Mouse (Mus musculus): ENCODE data around the gene Gm42517.

Gm42517 gene

GRCm38 (mm10) chr5:108367871-108368332 is at the start of gene Gm42517:
Gm42517 (minus strand) TSS chr5:108367922.
- no peak for DNase-seq

DNA sequence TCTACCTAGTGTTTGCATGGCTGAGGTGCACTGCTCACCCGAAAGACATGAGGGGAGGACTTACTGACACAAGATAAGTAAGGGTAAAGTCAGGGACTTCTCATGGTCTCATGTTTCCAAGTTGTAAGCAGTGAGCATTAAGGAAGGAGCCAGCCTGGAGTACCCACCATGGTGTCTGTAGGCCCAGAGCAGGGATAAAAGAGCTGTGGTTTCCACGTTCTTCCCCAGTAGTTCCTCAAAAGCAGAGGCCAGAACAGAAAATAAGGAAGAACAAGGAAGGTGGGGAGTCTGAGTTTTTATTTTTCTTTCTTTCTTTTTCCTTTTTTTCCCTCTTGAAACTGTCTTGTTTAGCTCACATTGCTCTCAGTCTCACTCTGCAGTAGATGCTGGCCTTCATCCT is 47.0 kb upstream of the Gm42517 start:
- DNase-seq, result no peak

DNA sequence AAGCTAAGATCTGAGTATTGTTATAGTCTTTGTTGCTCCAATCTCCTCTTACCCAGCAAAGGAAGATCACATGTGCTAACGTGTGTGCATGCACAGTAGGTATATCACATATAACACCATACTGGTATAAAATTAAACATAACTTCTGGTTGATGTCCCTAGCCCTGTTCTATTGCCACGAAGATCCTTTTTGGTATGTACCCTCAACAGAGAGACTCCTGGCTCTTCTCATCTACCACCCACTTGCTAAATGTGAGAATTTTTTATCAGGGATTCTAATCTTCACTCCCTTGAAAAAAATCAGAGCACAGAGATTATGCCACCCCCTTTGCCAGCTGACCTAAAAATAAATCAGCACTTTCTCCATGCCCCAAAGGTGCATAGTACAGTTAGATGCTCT is 39.3 kb upstream of the Gm42517 start:
- peak; percentile 23 for DNase-seq

DNA sequence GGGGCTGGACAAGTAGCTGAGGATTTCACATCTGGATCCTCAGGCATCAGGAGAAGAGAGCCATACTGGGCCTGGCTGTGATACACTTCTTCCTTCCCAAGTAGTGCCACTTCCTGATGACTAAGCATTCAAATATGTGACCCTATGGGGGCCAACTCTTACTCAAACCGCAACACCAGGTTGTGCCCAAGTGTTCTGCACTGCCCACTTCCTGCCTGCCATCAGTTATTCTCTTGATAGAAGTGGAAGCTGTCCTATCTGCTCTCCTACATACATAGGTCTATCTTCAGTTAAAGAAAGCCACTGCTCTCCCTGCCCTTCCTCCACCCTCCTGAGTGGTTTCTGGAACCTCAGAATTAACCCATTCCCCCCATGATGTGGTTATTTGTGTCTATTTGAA is 37.7 kb upstream of the Gm42517 start:
- no peak for DNase-seq

GRCm38 (mm10) chr5:108403453-108403852 is 35.7 kb upstream of the Gm42517 start:
- DNase-seq, result no peak

- DNase-seq, result no peak
Measured at GRCm38 (mm10) chr5:108389744-108390143, 22.0 kb upstream of the Gm42517 start.

GRCm38 (mm10) chr5:108388201-108388600 is 20.5 kb upstream of the Gm42517 start, which contains the start of gene Pde6b:
Pde6b (plus strand) TSS chr5:108388391.
- DNase-seq, result no peak

DNA sequence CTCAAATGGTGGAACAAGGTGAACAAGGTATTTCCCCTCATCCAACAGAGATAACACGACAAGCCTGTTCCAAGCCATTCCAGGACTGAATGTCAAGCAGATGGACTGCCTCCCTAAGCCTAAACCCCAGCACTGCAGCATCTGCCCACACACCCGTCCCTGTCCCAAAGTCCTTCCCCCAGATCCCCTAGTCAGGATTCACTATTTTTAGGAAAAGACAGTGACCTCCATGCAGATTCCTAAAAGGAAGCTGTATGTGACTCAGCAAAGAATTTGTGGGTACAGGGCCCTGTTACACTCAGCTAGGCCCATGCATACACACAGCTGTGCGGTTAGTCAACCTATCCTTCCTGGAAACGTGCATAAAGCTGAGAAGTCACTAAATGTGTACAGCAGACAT is 18.7 kb upstream of the Gm42517 start:
- DNase-seq, result peak; percentile 58

GRCm38 (mm10) chr5:108385632-108386031 is 17.9 kb upstream of the Gm42517 start:
- DNase-seq, result peak; percentile 67

GRCm38 (mm10) chr5:108378346-108378745 is 10.6 kb upstream of the Gm42517 start:
- DNase-seq, result no peak

- DNase-seq, result no peak
Measured at GRCm38 (mm10) chr5:108376059-108376458, 8.3 kb upstream of the Gm42517 start.

DNA sequence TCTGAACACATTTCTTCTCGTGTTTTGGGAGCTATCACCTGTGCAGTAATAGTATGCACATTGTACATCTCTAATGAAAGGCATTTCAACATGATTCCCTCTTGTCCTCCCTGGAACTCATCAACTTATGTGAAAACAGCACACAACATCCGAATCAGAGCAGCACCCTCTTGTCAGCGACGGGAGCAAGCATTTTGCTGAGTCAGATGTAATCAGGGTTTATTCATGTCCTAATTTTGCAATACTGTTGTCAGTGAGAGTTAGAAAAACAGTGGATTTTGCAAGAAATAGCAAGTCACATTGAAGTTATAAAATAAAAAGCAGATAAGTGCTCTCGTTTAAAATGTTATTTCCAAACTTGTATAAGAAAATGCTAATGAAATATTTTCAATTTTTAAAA is 6.4 kb upstream of the Gm42517 start:
- no peak for DNase-seq

DNA sequence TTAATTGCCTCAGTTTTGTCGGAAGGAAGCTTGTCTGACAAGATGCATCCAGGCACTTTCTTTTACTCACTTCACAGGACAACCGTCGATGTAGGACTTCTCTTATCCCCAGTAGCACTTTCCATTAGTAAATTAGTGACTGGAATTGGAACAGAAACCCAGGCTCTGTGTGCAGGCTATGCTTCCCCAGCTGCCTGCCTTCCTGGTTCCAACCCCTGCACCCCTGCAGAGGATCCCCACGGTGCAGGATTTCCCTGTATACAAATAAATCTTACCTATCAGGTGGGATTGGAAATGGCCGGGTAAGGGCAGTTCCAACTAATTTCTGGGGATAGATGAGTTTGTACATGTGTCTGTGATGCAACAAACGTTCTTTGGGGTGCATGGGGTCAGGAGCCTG is 2.2 kb upstream of the Gm42517 start:
- no peak for DNase-seq

- DNase-seq, result peak; percentile 95
Measured at GRCm38 (mm10) chr5:108368851-108369621, 1.3 kb upstream of the Gm42517 start.

- DNase-seq, result no peak
Measured at GRCm38 (mm10) chr5:108368446-108368845, 724 bp upstream of the Gm42517 start.

- peak; percentile 53 for DNase-seq
Measured at GRCm38 (mm10) chr5:108366984-108367841, 509 bp downstream of the Gm42517 start.

GRCm38 (mm10) chr5:108366328-108366983 is 1.3 kb downstream of the Gm42517 start:
- no peak for DNase-seq

DNA sequence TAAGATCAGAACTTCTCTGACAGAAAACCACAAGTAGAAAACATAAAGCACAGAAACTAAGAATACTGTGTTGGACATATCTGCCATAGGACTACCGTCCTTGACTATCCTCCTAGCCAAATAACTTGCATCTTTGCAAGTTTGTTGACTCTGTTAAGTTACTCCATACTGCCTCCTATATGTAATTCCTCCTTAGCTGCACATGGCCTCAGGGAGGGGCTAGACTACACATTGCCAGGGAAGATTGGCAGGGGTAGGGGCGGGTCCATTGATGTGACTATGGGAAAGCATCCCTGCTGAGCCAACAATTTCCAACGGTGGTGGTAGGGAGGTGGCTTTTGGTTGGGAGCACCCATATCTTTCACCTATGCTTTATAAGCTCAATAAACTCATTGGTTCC is 5.4 kb downstream of the Gm42517 start:
- DNase-seq, result no peak

GRCm38 (mm10) chr5:108360211-108360610 is 7.5 kb downstream of the Gm42517 start:
- no peak for DNase-seq

- peak; percentile 80 for DNase-seq
Measured at GRCm38 (mm10) chr5:108359491-108359890, 8.2 kb downstream of the Gm42517 start.

GRCm38 (mm10) chr5:108357862-108358261 is 9.9 kb downstream of the Gm42517 start:
- no peak for DNase-seq

- no peak for DNase-seq
Measured at GRCm38 (mm10) chr5:108354056-108354455, 13.7 kb downstream of the Gm42517 start.

DNA sequence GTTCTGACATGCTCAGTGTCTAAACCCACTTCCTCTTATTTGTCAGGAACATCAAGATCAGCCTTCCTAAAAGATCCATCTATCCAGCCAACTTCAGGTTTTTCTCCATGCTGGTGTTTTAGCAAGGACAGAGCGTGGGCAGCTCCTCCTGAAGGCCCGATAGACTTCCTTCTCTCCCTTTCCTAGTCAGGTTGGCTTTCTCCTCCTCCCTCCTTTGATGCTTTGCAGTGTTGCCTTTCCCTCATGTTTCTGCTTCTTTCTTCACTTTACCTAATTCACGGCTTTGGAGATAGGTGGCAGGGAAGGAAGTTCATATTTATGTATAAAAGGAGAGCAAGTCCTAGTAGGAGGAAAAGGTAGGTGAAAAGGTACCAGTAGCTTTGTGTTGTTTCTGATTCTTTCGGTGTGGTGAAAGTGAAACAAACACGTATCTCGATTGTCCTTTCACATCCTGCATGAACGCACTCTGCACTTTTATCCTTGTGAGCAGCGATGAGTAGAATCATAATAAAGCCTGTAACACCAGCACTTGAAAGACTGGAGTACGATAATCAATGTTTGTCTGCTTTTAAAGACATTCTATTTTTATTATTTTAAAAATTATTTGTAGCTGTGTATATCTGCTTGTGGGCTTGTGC is 18.1 kb downstream of the Gm42517 start:
- no peak for DNase-seq

Data from right cerebral cortex, adult 18-20 months (tissue).